Mouse (Mus musculus): ENCODE measurements around the gene Sbf1.

Sbf1 gene

GRCm38 (mm10) chr15:89315190-89315731 is at the start of gene Sbf1:
Gene Sbf1, minus strand, starts transcription at chr15:89315311.
- DNase-seq: peak; percentile 96

GRCm38 (mm10) chr15:89363051-89363450 is 47.9 kb upstream of the Sbf1 start:
- DNase-seq: no peak

GRCm38 (mm10) chr15:89358784-89359183 is 43.7 kb upstream of the Sbf1 start:
- no peak for DNase-seq

- peak; percentile 87 for DNase-seq
These were observed 41.3 kb upstream of the Sbf1 start for GRCm38 (mm10) chr15:89356372-89356771.

GRCm38 (mm10) chr15:89355241-89356187 is 40.4 kb upstream of the Sbf1 start, which contains the start of the genes Lmf2 and Ncaph2:
Gene Lmf2, minus strand, starts transcription at chr15:89355659.
Gene Ncaph2, plus strand, starts transcription at chr15:89355719.
- peak; percentile 98 for DNase-seq

GRCm38 (mm10) chr15:89354455-89354854 is 39.3 kb upstream of the Sbf1 start:
- DNase-seq: peak; percentile 35

GRCm38 (mm10) chr15:89353837-89354236 is 38.7 kb upstream of the Sbf1 start:
- no peak for DNase-seq

- DNase-seq: no peak
These were observed 37.7 kb upstream of the Sbf1 start for GRCm38 (mm10) chr15:89352795-89353194.

GRCm38 (mm10) chr15:89352054-89352453 is 36.9 kb upstream of the Sbf1 start:
- DNase-seq: no peak

- no peak for DNase-seq
These were observed 36.2 kb upstream of the Sbf1 start for GRCm38 (mm10) chr15:89351302-89351701.

GRCm38 (mm10) chr15:89350447-89350846 is 35.3 kb upstream of the Sbf1 start:
- DNase-seq: no peak

- no peak for DNase-seq
These were observed 28.2 kb upstream of the Sbf1 start for GRCm38 (mm10) chr15:89343325-89343724.

GRCm38 (mm10) chr15:89341678-89342077 is 26.6 kb upstream of the Sbf1 start:
- DNase-seq: no peak

GRCm38 (mm10) chr15:89340136-89340535 is 25.0 kb upstream of the Sbf1 start:
- DNase-seq: no peak

- DNase-seq: no peak
These were observed 24.6 kb upstream of the Sbf1 start for GRCm38 (mm10) chr15:89339696-89340095.

- no peak for DNase-seq
These were observed 21.3 kb upstream of the Sbf1 start for GRCm38 (mm10) chr15:89336422-89336821.

GRCm38 (mm10) chr15:89334774-89335537 is 19.8 kb upstream of the Sbf1 start:
- DNase-seq: no peak

- DNase-seq: no peak
These were observed 19.2 kb upstream of the Sbf1 start, which contains the start of gene Miox for GRCm38 (mm10) chr15:89334271-89334670. Gene Miox, plus strand, starts transcription at chr15:89334398.

GRCm38 (mm10) chr15:89326441-89326840 is 11.3 kb upstream of the Sbf1 start:
- DNase-seq: no peak

- DNase-seq: no peak
These were observed 8.5 kb upstream of the Sbf1 start for GRCm38 (mm10) chr15:89323656-89324055.

- DNase-seq: no peak
These were observed 7.8 kb upstream of the Sbf1 start, which contains the start of gene Adm2 for GRCm38 (mm10) chr15:89322670-89323522. Gene Adm2, plus strand, starts transcription at chr15:89322720.

GRCm38 (mm10) chr15:89321264-89321663 is 6.2 kb upstream of the Sbf1 start:
- DNase-seq: no peak
